Mouse (Mus musculus): ENCODE measurements around the gene Als2cl. TPM values are rescaled to one million over a fixed set of nuclear protein-coding genes. Genes with fewer than 3 reads are reported as not detected.

Gene Als2cl
- total and polyA plus RNA-seq, 3 experiments: not detected

- Histone ChIP-seq H3K4me3 (ENCODE audit: low read depth, low read length) (no peak overlapping the region), H3K9me3 (replicated peaks) (no peaks in the 10 kb centered on the region), H3K27me3 (ENCODE audit: insufficient read depth, low read length) (peaks cover 25% of the 10 kb centered on the region), H3K36me3 (replicated peaks) (no peaks in the 10 kb centered on the region), H3K4me1 (ENCODE audit: insufficient read depth, low read depth, low read length) (no peaks in the 10 kb centered on the region)
- DNase-seq (ENCODE audit: low spot score) (no peak), ATAC-seq (ENCODE audit: extremely low read depth, insufficient number of reproducible peaks, low FRiP score, poor library complexity, severe bottlenecking) (no peak)
- TF ChIP-seq GATA1 (IDR thresholded peaks at IDR 0.05; ENCODE audit: borderline replicate concordance, low read length) (no peak), GATA2 (IDR thresholded peaks at IDR 0.05; ENCODE audit: borderline replicate concordance, low read depth, low read length) (no peak), POLR2AphosphoS5 (IDR thresholded peaks at IDR 0.05; ENCODE audit: insufficient replicate concordance, low read depth, low read length) (no peak), TAL1 (conservative IDR thresholded peaks at IDR 0.05; ENCODE audit: low read depth, low read length) (no peak), CTCF (IDR thresholded peaks at IDR 0.05; ENCODE audit: low read depth, low read length) (no peak)
These were observed 64.6 kb downstream of the Als2cl start for GRCm38 (mm10) chr9:110944265-110944664.

DNA sequence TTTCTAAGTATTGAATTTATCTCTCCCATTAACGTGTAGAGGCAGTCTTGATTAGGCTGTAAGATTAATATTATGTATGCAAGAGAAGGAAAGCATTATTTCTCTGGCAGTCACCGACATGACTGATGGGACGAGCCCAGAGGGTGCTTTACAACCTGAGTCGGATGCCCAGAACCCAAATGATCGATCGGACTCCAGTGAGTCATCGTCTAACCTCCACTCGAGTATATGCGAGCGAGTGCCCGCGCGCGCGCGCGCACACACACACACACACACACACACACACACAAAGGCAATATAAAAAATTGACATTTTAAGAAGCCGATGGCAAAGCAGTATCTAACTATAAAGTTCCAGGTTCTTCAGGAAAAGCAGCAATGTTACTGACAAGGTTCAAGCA lies 65.7 kb downstream of the Als2cl start:
- TF ChIP-seq GATA2 (IDR thresholded peaks at IDR 0.05; ENCODE audit: borderline replicate concordance, low read depth, low read length) (no peak), CTCF (IDR thresholded peaks at IDR 0.05; ENCODE audit: low read depth, low read length) (no peak), GATA1 (IDR thresholded peaks at IDR 0.05; ENCODE audit: borderline replicate concordance, low read length) (no peak), TAL1 (conservative IDR thresholded peaks at IDR 0.05; ENCODE audit: low read depth, low read length) (no peak)
- ATAC-seq (ENCODE audit: extremely low read depth, insufficient number of reproducible peaks, low FRiP score, poor library complexity, severe bottlenecking) (no peak), DNase-seq (ENCODE audit: low spot score) (no peak)
- Histone ChIP-seq H3K9me3 (replicated peaks) (no peaks in the 10 kb centered on the region), H3K4me3 (ENCODE audit: low read depth, low read length) (no peak overlapping the region), H3K4me1 (ENCODE audit: insufficient read depth, low read depth, low read length) (no peaks in the 10 kb centered on the region), H3K36me3 (replicated peaks) (no peaks in the 10 kb centered on the region), H3K27me3 (ENCODE audit: insufficient read depth, low read length) (peaks cover 25% of the 10 kb centered on the region)

- no peaks in the 10 kb centered on the region for H3K9me3 ChIP-seq (replicated peaks)
- no peaks in the 10 kb centered on the region for H3K4me1 ChIP-seq (ENCODE audit: insufficient read depth, low read depth, low read length)
- DNase-seq (ENCODE audit: low spot score): no peak
- no peak for TF ChIP-seq GATA1 (IDR thresholded peaks at IDR 0.05; ENCODE audit: borderline replicate concordance, low read length)
- no peak for TF ChIP-seq CTCF (IDR thresholded peaks at IDR 0.05; ENCODE audit: low read depth, low read length)
- no peak for TF ChIP-seq POLR2AphosphoS5 (IDR thresholded peaks at IDR 0.05; ENCODE audit: insufficient replicate concordance, low read depth, low read length)
- no peak for TF ChIP-seq TAL1 (conservative IDR thresholded peaks at IDR 0.05; ENCODE audit: low read depth, low read length)
- TF ChIP-seq GATA2 (IDR thresholded peaks at IDR 0.05; ENCODE audit: borderline replicate concordance, low read depth, low read length): no peak
- no peaks in the 10 kb centered on the region for H3K36me3 ChIP-seq (replicated peaks)
- H3K4me3 ChIP-seq (ENCODE audit: low read depth, low read length): no peak within 1 kb of the TSS
- peaks cover 25% of the 10 kb centered on the region for H3K27me3 ChIP-seq (ENCODE audit: insufficient read depth, low read length)
- ATAC-seq (ENCODE audit: extremely low read depth, insufficient number of reproducible peaks, low FRiP score, poor library complexity, severe bottlenecking): no peak
These were observed 66.3 kb downstream of the Als2cl start, which contains the start of gene Tdgf1 for GRCm38 (mm10) chr9:110945926-110946325. Tdgf1 (minus strand) TSS chr9:110946158.

- H3K4me3 ChIP-seq (ENCODE audit: low read depth, low read length): no peak overlapping the region
- no peaks in the 10 kb centered on the region for H3K36me3 ChIP-seq (replicated peaks)
- peaks cover 25% of the 10 kb centered on the region for H3K27me3 ChIP-seq (ENCODE audit: insufficient read depth, low read length)
- DNase-seq (ENCODE audit: low spot score) (no peak), ATAC-seq (ENCODE audit: extremely low read depth, insufficient number of reproducible peaks, low FRiP score, poor library complexity, severe bottlenecking) (no peak)
- H3K4me1 ChIP-seq (ENCODE audit: insufficient read depth, low read depth, low read length): no peaks in the 10 kb centered on the region
- no peaks in the 10 kb centered on the region for H3K9me3 ChIP-seq (replicated peaks)
- TF ChIP-seq POLR2AphosphoS5 (IDR thresholded peaks at IDR 0.05; ENCODE audit: insufficient replicate concordance, low read depth, low read length): no peak
- no peak for TF ChIP-seq CTCF (IDR thresholded peaks at IDR 0.05; ENCODE audit: low read depth, low read length)
- TF ChIP-seq GATA2 (IDR thresholded peaks at IDR 0.05; ENCODE audit: borderline replicate concordance, low read depth, low read length): no peak
- TF ChIP-seq TAL1 (conservative IDR thresholded peaks at IDR 0.05; ENCODE audit: low read depth, low read length): no peak
- TF ChIP-seq GATA1 (IDR thresholded peaks at IDR 0.05; ENCODE audit: borderline replicate concordance, low read length): no peak
These were observed 66.9 kb downstream of the Als2cl start for GRCm38 (mm10) chr9:110946548-110947044.

DNA sequence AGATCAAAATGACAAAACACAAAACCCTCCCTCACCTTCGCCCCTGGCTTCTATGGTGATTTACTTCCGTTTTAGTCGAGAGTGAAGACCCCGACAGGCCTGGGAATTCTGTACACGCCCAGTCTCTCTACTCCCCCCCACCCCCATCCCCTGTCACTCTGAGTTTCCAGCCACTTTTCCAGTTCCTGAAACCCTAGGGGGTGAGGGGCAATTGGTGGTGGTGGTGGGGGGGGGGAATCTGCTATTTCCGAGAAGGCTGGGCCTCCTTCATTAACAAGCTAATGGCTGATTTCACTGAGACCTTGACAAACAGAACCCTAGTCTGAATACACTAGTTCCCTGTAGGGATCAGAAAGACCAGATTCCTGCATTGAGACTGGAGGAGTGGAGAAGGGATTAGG lies 67.6 kb downstream of the Als2cl start:
- DNase-seq (ENCODE audit: low spot score): no peak
- TF ChIP-seq GATA2 (IDR thresholded peaks at IDR 0.05; ENCODE audit: borderline replicate concordance, low read depth, low read length) (no peak), CTCF (IDR thresholded peaks at IDR 0.05; ENCODE audit: low read depth, low read length) (no peak), POLR2AphosphoS5 (IDR thresholded peaks at IDR 0.05; ENCODE audit: insufficient replicate concordance, low read depth, low read length) (no peak), GATA1 (IDR thresholded peaks at IDR 0.05; ENCODE audit: borderline replicate concordance, low read length) (no peak), TAL1 (conservative IDR thresholded peaks at IDR 0.05; ENCODE audit: low read depth, low read length) (no peak)
- no peak for ATAC-seq (ENCODE audit: extremely low read depth, insufficient number of reproducible peaks, low FRiP score, poor library complexity, severe bottlenecking)
- no peak overlapping the region for H3K4me3 ChIP-seq (ENCODE audit: low read depth, low read length)
- H3K36me3 ChIP-seq (replicated peaks): no peaks in the 10 kb centered on the region
- peaks cover 29% of the 10 kb centered on the region for H3K27me3 ChIP-seq (ENCODE audit: insufficient read depth, low read length)
- no peaks in the 10 kb centered on the region for H3K9me3 ChIP-seq (replicated peaks)
- H3K4me1 ChIP-seq (ENCODE audit: insufficient read depth, low read depth, low read length): no peaks in the 10 kb centered on the region

DNA sequence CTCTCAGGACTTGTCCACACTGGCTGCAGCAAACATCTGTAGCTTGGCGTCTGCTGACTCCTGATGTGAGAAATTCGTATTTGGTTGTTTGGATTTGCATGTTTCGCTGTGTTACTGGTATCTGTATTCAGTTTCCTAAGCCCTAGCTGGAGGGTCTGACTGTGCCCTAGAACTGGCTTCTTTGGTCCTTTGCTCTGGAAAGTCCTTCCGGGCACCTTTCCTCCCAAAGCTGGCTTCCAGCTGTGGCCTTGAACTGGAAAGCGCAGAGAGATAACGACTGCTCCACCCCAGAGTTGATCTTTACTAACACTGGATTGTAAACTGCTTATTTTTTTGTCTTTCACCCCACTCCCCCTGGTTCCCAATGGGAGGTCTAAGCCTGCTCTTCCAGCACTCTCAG lies 68.2 kb downstream of the Als2cl start:
- Histone ChIP-seq H3K27me3 (ENCODE audit: insufficient read depth, low read length) (peaks cover 30% of the 10 kb centered on the region), H3K9me3 (replicated peaks) (no peaks in the 10 kb centered on the region), H3K36me3 (replicated peaks) (no peaks in the 10 kb centered on the region), H3K4me1 (ENCODE audit: insufficient read depth, low read depth, low read length) (no peaks in the 10 kb centered on the region), H3K4me3 (ENCODE audit: low read depth, low read length) (no peak overlapping the region)
- DNase-seq (ENCODE audit: low spot score) (no peak), ATAC-seq (ENCODE audit: extremely low read depth, insufficient number of reproducible peaks, low FRiP score, poor library complexity, severe bottlenecking) (no peak)
- no peak for TF ChIP-seq CTCF (IDR thresholded peaks at IDR 0.05; ENCODE audit: low read depth, low read length)
- TF ChIP-seq POLR2AphosphoS5 (IDR thresholded peaks at IDR 0.05; ENCODE audit: insufficient replicate concordance, low read depth, low read length): no peak
- no peak for TF ChIP-seq GATA1 (IDR thresholded peaks at IDR 0.05; ENCODE audit: borderline replicate concordance, low read length)
- TF ChIP-seq TAL1 (conservative IDR thresholded peaks at IDR 0.05; ENCODE audit: low read depth, low read length): no peak
- TF ChIP-seq GATA2 (IDR thresholded peaks at IDR 0.05; ENCODE audit: borderline replicate concordance, low read depth, low read length): no peak

Data from G1E (cell line).